Mouse (Mus musculus): Measurements from ENCODE around the gene Fgfr2.

Fgfr2 gene

GRCm38 (mm10) chr7:132425364-132425999, 697.7 kb downstream of the Fgfr2 start:
- no peak for DNase-seq

GRCm38 (mm10) chr7:132423570-132423969, 699.6 kb downstream of the Fgfr2 start:
- peak; percentile 67 for DNase-seq

DNA sequence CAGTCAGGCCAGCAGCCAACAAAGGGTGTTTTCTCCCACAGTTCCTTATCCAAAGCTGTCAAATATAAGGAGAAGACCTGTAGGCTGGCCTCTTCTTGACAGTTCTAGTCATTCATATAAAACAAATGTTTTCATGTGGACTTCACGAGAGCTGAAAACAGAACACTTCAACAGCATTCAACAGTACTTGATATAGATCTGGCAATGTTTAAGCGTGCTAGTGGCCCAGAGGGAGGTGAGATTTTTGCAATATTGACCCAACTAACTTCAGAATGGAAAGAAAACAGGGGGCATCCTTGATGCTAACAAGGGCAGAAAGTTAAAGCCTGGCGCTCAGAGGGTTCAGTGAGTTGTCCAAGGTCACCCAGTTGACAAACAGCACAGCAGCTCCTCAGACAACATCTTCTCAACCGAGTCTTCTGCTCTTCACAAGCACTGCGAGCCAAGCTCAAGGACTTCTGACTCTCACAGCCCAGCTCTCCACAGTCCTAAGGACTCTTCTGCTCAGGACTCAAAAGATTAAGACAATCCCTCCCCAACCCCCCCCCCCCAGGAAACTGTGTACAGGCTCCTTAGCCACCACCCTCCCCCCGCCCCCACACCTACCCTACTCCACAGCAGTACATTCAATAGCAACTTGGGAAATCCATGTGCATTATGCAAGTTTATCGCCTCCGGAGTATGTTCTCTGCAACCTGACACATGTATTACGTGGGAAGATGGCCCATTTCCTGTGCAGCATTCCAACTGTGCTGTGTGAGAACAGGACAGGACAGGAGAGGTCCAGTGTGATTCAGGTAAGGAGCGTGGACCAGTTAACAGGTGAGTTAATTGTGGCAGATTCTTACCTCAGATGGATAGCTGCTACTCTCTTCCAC, 703.5 kb downstream of the Fgfr2 start:
- DNase-seq = no peak

GRCm38 (mm10) chr7:132416866-132417265, 706.3 kb downstream of the Fgfr2 start:
- DNase-seq = peak; percentile 59

- DNase-seq = no peak
Measured at GRCm38 (mm10) chr7:132415866-132416265, 707.3 kb downstream of the Fgfr2 start.

GRCm38 (mm10) chr7:132412520-132412919, 710.6 kb downstream of the Fgfr2 start:
- DNase-seq = no peak

GRCm38 (mm10) chr7:132411708-132412107, 711.4 kb downstream of the Fgfr2 start:
- no peak for DNase-seq

DNA sequence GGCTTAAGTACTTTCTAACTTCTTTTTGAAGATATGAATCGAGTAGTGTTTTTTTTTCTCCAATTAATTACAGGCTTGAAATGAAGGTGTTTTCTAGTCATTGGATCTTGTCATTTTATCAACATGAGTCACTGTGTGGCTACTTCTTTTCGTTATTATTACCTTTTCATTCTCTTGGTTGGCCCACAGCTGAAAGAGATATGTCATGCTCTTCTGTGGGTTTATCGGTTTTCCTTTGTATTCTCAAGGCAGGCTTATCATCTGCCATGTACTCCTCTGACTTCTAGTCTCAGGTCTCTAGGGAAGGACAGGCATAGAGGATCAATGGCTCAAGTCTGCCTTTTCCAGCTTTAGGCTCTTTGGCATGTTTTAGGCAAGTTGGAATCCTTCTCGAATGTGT, 712.2 kb downstream of the Fgfr2 start:
- DNase-seq = no peak

DNA sequence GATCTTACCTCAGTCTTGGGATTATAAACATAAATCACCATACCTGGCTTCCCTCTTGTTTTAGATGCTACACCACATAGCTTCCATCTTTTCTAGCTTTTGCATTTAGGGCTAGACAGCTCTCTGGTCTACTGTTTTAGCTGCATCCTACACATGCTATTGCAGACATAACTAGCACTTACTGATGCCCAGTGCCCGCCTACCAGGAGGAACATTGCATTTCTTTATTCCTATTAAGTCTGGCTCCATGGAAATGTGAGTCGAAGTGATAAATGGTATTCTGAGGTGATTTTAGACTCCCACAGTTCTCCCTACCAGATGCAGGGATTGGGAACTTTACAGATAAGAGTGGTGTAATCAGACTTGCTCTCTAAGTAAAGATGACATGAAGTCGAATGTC, 713.3 kb downstream of the Fgfr2 start:
- DNase-seq = no peak

- DNase-seq = no peak
Measured at GRCm38 (mm10) chr7:132402377-132403084, 720.6 kb downstream of the Fgfr2 start.

DNA sequence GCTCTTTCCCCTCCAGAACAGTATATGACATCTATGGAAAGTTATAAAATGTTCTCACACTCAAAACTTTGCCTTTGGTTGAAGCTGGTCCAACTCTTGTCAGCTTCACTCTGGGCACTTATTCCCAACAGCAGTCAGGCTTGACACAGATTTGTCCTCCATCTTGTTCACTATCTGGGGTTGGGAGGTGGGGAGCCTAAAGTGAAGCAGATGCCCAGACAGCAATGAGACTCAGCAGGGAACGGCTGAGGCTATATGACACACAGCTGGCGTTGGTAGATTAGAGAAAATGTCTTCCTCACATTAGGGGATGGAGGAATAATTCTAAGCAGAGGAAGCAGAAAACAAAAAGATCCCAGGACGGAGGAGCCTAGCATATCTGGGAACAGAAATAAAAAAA, 724.7 kb downstream of the Fgfr2 start:
- DNase-seq = no peak

- DNase-seq = no peak
Measured at GRCm38 (mm10) chr7:132396661-132397322, 726.4 kb downstream of the Fgfr2 start.

DNA sequence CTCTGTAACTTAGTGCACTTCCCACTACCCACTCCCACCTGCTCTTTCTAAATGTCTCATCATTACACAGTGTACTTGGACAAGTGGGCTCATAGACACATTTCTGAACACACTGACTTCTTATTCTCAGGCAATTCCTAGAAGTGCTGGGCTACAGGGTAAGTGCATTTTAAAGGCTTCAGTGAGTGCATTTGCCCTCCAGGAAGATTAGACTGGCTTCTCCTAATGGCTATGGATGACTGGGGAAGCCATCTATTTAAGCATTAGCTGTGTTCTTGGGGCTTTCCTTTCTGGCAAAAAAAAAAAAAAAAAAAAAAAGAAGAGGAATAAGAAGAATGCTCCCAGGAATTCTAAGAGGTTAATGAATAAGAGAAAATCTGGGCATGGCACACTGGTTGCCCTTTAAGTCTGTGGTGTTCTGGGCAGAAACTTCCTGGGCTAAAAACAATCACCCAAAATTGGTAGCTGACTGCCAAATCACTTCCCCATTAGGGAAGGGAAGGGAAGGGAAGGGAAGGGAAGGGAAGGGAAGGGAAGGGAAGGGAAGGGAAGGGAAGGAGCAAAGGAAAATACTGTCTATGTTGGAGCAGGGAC, 729.5 kb downstream of the Fgfr2 start:
- DNase-seq = peak; percentile 26

GRCm38 (mm10) chr7:132393014-132393406, 730.1 kb downstream of the Fgfr2 start:
- no peak for DNase-seq

DNA sequence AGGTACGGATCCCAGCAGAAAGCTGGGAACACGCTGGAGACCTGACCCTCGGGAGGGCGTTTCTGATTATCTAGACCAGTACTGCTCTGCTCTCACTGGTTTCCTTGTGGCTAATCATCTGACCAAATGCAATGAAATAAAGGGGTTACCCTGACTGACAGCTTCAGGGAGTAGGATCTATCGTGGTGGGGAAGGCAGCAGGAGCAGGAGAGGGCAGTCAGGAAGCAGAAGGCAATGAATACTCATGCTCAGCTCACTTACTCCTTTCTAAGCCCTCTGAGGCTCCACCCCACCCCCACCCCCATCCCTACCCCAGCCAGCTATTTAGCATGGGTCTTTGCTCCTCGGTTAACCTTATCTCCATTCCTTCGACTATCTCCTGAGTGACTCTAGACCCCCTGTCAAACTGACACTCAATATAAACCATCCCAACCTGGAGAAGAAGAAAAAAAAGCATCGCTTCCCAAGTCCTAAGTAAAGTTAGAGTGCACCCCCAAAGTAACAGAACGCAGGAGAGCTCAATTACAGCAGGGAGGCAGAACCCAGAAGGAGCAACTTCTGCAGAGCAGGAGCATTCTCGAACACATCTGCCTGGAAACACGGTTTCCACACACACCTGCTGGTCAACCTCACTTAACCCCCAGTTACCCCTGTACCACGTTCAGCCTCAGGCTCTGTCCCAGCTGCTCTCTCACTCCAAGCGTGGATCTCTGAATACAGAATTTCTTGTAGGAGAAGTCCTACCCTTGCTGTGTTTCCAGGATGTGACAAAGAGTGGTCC, 730.7 kb downstream of the Fgfr2 start:
- DNase-seq = no peak

- DNase-seq = no peak
Measured at GRCm38 (mm10) chr7:132389473-132389872, 733.7 kb downstream of the Fgfr2 start.

DNA sequence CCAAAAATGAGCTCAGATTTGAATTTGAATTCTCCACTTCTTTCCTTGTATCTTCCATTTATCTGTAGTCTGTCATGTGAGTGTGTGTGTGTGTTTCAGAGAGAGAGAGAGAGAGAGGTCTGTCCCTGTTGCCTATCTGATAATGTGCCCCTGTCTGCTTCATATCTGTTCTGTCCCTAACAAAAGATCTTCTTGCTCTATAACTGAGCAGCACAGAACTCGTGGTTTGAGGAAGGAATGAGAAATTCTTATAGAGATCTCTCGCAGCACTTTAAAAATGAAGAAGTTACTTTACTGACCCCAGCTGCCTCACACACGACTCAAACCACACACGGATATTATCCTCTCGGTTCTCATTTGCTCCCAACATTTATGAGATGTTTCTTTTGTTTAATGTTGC, 735.6 kb downstream of the Fgfr2 start:
- no peak for DNase-seq

DNA sequence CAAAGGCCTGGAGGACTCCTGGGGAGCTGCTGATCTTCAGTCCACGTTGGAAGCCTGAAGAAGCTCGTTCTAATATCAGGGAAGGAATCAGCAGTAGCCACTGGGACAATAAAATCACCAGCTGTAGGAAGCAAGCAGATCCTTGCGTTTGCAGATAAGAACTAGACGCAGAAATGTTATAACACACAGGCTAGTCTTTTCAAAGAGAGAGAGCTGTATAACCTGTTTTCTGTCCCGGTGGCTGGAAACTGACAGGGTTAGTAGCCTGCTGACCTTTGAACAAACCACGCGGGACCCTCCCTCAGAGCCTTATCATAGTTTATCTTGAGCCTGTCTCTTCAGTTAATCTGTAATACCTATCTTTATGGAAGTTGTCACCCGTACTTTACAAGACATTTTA, 736.8 kb downstream of the Fgfr2 start:
- no peak for DNase-seq

DNA sequence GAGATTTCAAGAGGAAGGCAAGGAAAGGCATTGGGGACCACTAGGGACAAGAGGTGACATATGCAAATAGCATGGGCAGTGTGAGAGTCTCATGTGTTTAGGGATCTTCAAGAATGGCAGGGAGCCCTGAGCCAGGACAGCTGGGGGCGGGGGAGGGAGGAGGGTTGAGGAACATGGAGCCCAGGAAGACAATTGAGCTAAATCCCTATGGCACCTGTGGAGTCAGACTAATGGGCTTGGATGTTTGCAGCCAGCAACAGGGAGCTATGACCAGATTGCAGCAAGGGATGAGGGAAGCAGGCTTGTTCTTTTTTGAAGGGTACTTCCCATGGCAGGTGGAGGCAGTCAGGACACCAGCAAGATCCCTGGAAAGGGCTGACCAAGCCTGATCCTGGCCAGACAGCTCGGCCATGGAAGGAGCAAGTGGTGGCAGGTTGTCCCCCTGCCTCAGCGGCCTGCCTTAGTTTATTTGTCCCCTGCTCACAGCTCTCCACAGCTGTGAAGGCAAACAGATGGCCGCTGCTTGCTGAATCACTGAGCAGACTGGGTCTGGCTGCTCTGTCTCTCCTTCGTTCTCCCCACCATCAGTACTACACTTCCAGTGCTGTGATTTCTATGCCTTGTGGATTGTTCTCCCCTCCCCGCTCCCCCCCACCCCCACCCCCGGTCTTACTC, 737.6 kb downstream of the Fgfr2 start:
- DNase-seq = no peak

DNA sequence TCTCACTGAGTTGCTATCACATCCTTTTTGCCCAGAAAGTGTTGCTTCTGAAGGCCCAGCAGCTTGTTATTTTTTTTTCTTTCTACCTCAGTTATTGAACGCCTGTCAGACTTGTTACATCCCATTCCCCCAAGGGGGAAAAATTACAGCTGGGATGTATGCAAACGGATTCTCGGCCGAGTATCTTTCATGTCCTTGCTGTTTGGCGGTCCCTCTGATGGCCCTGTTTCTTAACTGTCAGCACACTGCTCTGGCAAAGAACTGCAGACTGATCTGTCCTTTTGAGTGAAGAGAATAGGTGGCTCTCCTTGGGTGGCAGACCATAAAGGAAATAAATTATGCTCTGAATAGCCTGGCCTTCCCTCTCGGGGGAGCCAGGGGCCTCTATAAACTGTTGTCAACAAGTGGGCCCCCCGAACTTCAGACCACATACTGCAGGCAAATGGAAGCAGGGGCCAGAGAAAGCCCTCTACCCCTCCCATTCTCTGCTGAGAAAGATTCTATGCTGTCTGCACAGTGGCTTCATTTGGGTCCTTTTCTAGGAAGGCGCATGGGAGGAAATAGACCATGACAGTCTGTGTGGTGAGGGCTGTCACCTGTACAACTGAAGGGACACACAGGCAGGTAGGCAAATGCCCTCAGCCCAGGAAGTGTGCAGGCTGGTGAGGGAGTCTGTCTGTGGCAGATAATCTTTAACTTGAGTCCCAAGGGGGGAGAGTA, 738.3 kb downstream of the Fgfr2 start:
- DNase-seq = no peak

Data from kidney, adult 11 months (tissue).